Mouse (Mus musculus): Measurements from ENCODE around the gene Lrwd1.

DNA sequence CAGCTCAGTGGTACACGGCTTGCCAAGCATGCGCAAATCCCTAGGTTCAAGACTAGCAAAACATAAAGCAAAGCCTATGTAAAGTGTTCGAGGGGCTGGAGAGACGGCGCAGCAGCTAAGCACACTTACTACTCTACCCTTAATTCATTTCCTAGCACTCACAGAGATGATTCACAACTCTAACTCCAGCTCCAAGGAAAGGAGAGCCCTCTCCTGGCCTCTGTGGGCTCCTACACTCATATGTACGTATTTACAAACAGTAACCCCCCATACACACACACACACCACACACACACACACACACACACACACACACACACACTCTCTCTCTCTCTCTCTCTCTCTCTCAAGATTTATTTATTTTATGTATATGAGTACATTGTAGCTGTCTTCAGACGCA lies 47.9 kb upstream of the Lrwd1 start:
- TF ChIP-seq CTCF (conservative IDR thresholded peaks at IDR 0.05; ENCODE audit: insufficient read depth, insufficient read length, low read depth, low read length): no peak
- TF ChIP-seq POLR2A (IDR thresholded peaks at IDR 0.05; ENCODE audit: low read depth, low read length): no peak

Data from kidney, adult 2 months (tissue).